Mouse (Mus musculus): ENCODE results near the gene Hvcn1.

- TF ChIP-seq CTCF (IDR thresholded peaks at IDR 0.05; ENCODE audit: low read depth) (no peak), EP300 (IDR thresholded peaks at IDR 0.05; ENCODE audit: low read depth) (no peak)
Measured at GRCm38 (mm10) chr5:122213861-122214260, 7.3 kb downstream of the Hvcn1 start.
